Mouse (Mus musculus): ENCODE data around the gene Acsl4.
A peak's percentile ranks its signal among the peaks of the same experiment; 100 is the strongest.

Gene Acsl4

GRCm38 (mm10) chrX:142359031-142359430, 31.3 kb downstream of the Acsl4 start:
- no peak for DNase-seq (ENCODE audit: extremely low spot score)

GRCm38 (mm10) chrX:142358427-142358826, 31.9 kb downstream of the Acsl4 start:
- no peak for DNase-seq (ENCODE audit: extremely low spot score)

DNA sequence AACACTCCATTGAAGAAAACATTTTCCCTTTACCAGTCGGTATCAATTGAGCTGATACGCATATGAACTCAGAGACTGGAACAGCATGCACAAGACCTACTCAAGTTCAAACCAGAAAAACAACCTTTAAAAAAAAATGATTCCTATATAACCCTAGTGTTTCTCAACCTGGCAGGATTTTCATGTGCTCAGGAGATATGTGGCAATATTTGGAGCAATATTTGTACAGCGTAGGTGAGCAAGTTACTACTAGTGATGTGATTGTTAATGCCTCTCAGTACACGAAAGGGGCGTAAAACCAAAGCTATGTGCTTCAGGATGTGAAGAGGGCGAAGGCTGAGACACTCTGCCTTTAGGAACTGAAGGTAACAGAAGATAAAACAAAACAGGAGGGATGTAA, 54.1 kb downstream of the Acsl4 start:
- no peak for DNase-seq (ENCODE audit: extremely low spot score)

GRCm38 (mm10) chrX:142335502-142335901, 54.8 kb downstream of the Acsl4 start:
- DNase-seq (ENCODE audit: extremely low spot score): no peak

DNA sequence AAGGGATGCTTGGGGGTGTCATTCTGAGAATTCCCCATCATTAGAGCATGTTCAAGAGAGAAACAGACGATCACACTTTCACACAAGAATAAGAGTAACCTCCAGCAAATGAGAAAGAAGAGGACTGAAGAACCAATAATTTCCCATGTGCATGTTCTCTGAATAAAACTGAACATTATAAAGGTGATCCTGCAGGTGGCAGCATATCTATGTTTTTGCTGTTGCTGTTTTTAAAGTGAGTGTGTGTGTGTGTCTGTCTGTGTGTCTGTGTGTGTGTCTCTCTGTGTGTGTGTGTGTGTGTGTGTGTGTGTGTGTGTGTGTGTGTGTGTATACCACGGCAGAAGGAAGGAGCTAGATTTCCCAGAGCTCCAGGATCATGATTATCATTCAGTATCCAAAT, 64.6 kb downstream of the Acsl4 start:
- no peak for DNase-seq (ENCODE audit: extremely low spot score)

DNA sequence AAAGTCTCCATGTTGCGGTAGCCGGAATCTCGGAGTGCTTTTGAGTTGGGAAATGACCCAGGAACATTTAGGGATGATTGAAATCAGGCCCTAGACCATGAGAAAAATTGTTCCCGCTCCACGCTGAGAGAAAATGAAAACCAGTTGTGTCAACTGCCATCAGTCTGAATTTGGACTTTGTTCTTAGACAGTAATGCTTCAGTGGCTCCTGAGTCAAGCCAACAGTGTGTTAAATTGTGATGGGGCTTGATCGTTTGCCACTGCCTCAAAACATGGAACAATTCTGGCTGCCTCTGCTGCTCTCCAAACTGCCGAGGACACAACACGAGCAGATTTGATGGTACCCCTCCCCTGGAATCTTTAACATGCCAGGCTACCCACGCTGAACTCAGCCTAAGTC, 74.2 kb downstream of the Acsl4 start:
- DNase-seq (ENCODE audit: extremely low spot score): no peak

GRCm38 (mm10) chrX:142315270-142315669, 75.1 kb downstream of the Acsl4 start:
- no peak for DNase-seq (ENCODE audit: extremely low spot score)

DNA sequence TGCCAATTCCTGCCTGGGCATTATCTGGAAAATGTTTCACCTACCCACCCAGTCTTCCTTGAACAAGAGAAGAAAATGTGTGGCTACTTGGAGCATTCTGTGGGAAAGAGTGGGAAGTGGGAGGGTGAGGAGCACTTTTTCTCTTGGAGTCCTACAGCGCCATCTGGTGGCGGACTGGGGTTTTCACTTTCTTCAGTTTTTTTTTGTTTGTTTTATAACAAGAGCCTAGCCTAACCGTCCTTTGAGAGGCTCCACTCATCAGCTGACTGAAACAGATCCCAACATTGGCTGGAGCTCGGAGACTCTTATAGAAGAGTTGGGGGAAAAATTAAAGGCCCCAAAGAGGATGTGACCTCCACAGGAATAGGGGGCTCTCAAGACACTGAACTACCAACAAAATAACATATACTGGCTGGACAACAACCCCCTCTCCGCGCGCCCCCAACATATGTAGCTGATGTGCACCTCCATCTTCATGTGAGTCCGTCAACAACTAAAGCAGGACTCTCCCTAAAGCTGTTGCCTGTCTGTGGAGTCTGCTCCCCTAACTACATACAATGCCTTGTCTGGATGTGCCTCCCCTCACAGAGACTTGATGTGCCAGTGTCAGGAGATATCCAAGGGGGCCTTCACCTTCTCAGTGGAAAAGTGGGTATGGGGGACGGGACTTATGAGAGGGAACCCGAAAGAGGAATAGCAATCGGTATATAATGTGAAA, 75.9 kb downstream of the Acsl4 start:
- DNase-seq (ENCODE audit: extremely low spot score): peak; percentile 48

GRCm38 (mm10) chrX:142310431-142310830, 79.9 kb downstream of the Acsl4 start:
- no peak for DNase-seq (ENCODE audit: extremely low spot score)

DNA sequence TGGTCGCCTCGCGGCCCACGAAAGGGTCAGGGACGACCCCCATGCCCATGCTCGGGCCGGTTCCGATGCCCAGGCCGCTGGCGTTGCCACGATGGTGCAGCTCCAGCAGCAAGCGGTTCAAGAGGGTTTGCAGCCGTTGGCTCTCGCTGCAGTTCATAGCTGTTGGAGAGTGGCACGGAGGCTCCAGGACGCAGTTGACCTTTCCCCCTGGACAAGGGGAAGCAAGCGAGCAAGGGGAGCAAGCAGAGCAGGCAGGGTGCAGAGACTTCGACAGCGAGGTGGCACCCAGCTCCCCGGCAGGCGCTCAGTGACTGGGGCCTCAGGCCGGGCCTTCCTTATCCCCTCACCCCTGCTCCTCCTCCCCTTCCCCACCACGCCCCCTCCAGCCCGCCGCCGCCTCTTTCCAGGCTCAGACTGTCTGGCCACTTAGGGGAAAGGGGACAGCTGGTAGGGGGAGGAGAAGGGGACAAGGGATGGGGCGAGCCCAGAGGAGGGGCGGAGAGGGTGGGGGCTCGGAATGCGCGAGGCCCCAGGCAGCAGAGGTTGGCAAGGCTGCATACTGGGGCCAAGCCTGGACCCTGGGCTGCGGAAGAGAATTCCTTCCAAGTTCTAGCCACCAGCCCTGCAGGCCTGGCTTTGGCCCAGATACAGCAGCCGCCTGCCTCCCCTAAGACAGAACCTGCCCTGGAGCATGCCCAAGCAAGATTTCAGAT, 84.3 kb downstream of the Acsl4 start, which contains the start of gene Kcne1l:
Gene Kcne1l, minus strand, starts transcription at position 426 of the 713 bp plus-strand sequence.
- DNase-seq (ENCODE audit: extremely low spot score): peak; percentile 66

GRCm38 (mm10) chrX:142305010-142305868, 85.1 kb downstream of the Acsl4 start:
- peak; percentile 14 for DNase-seq (ENCODE audit: extremely low spot score)

DNA sequence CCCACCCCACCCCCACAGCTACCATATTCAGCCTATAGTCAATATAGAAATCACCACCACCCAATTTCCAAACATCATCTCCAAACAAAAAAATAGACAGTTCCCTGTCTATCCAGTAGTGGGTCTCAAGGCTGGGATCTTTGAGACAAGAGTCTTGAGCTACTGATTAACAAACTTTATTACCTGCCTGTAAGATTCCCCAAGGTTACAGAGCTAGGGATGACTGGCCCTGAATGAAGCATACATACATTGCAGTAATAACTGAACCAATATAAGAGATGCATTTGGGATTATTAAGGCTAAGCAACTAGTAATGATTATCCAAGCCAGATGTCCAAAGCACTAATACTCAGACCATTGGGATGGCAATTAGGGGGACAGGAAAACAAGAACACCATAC, 85.7 kb downstream of the Acsl4 start:
- DNase-seq (ENCODE audit: extremely low spot score): no peak

GRCm38 (mm10) chrX:142303456-142303855, 86.9 kb downstream of the Acsl4 start:
- no peak for DNase-seq (ENCODE audit: extremely low spot score)

DNA sequence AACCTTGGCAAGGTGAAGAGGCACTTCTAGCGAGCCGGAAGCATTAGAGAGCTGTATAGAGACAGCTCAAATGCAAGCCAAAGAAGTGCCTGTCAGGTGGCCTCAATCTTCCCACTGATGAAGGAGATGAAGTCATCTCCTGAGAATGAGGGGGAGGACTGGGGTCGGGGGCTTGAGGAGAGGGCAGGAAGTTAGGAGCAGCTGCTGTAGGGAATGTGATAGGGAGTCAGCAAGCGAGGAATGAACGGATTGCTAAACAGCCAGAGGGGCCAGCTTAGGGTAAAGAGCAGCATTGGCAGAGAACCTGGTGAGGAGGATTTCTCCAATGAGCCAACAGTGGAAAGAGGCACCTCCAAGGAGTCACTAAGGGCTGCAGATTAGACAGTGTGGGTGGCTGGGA, 104.4 kb downstream of the Acsl4 start:
- DNase-seq (ENCODE audit: extremely low spot score): no peak

- no peak for DNase-seq (ENCODE audit: extremely low spot score)
Measured at GRCm38 (mm10) chrX:142276573-142276972, 113.8 kb downstream of the Acsl4 start.

DNA sequence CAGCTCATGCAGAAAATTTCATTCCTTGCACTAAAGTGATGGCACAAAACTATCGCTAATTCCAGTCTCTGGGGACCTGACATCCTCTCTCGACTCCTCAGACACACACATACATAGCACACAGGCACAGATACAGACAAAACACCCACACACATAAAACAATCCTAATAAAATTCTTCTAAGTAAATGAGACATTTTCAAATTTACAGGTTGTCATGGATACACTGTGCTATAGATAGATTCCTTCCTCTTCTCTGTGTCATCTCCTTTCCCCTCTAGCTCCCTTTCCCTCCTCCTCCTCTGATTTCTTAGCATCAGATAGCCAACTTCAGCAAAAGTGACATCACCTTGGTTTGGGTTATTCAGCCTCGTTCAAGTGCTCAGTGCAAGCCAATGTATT, 114.3 kb downstream of the Acsl4 start:
- DNase-seq (ENCODE audit: extremely low spot score): no peak
